13 mouse cellular contexts compared by ENCODE assay signal in the genomic region with DNA sequence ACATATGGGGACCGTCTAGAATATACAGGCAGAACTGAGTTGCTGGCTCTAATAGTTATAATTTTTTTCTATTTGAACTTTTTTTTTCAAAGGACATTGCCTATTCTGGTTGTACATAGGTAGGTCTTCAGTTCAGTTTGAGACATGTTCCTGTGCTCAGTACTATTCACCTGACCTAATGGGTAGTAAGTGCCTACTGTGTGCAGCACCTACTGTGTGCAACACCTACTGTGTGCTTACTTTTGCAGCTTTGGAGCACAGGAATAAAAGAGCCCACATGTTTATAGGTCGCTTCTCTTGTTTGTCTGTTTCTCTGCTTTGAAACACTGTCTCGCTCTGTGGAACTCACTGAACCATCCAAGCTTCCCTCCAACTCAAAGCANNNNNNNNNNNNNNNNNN.
DNase-seq lines count a peak whose midpoint lies in the region; ATAC-seq and TF ChIP-seq lines count a peak whose summit lies in the region.
"Had no signal": no experiment of that assay in that cellular context is flagged by ENCODE, and none has a peak within 500 bp of the region (broad histone marks: within the 10 kb centered on the region; RNA-seq: fewer than 3 reads in every experiment).

No protein-coding gene starts in this region.

- H3K4me2 ChIP-seq in heart, embryonic 12.5 days: peak overlapping the region; percentile 31
- H3K4me2 ChIP-seq in lung, embryonic 15.5 days: peak overlapping the region; percentile 77
- H3K4me2 ChIP-seq in lung, postnatal 0 days (replicated peaks; ENCODE audit: low read depth, low read length): no peak overlapping the region
- H3K4me2 ChIP-seq in hindbrain, embryonic 14.5 days (replicated peaks): peak overlapping the region; percentile 39; the same call in 1 of the 2 replicates
- peak overlapping the region; percentile 91 for H3K4me2 ChIP-seq in myocyte (ENCODE audit: low read depth)

- no peak for ATAC-seq in heart, embryonic 12.5 days (ENCODE audit: insufficient number of reproducible peaks, low FRiP score)
- ATAC-seq in lung, embryonic 15.5 days (ENCODE audit: borderline replicate concordance, extremely low read depth, low FRiP score, low TSS enrichment): no peak
- ATAC-seq in lung, postnatal 0 days: no peak
- ATAC-seq in hindbrain, embryonic 14.5 days (ENCODE audit: low FRiP score): no peak
- ATAC-seq: forebrain, embryonic 14.5 days; liver, postnatal 0 days; midbrain, embryonic 13.5 days had no signal

- H3K4me1 ChIP-seq in heart, embryonic 12.5 days (replicated peaks): peaks cover 44% of the 10 kb centered on the region
- peaks cover 38% of the 10 kb centered on the region for H3K4me1 ChIP-seq in lung, embryonic 15.5 days
- H3K4me1 ChIP-seq in lung, postnatal 0 days (ENCODE audit: insufficient read depth, low read depth, low read length): peaks cover 4% of the 10 kb centered on the region; the same call in 1 of the 2 replicates
- H3K4me1 ChIP-seq in hindbrain, embryonic 14.5 days (replicated peaks; ENCODE audit: control insufficient read depth, insufficient read depth, low read length): peaks cover 35% of the 10 kb centered on the region

- H3K27ac ChIP-seq in heart, embryonic 12.5 days (ENCODE audit: poor library complexity, severe bottlenecking): no peak overlapping the region
- H3K27ac ChIP-seq in lung, embryonic 15.5 days: peak overlapping the region; percentile 88
- H3K27ac ChIP-seq in lung, postnatal 0 days (ENCODE audit: low read length): no peak overlapping the region
- H3K27ac ChIP-seq in hindbrain, embryonic 14.5 days: no peak overlapping the region

- TF ChIP-seq POLR2A in myocyte (IDR thresholded peaks at IDR 0.05; ENCODE audit: insufficient read length, low read depth): no peak

- H3K4me3 ChIP-seq in heart, embryonic 12.5 days: no peak overlapping the region
- H3K4me3 ChIP-seq in lung, embryonic 15.5 days: peak overlapping the region; percentile 43; the same call in 1 of the 2 replicates
- H3K4me3 ChIP-seq in lung, postnatal 0 days (ENCODE audit: low read depth, low read length): no peak overlapping the region
- no peak overlapping the region for H3K4me3 ChIP-seq in hindbrain, embryonic 14.5 days (replicated peaks; ENCODE audit: low read length)
- H3K4me3 ChIP-seq in myocyte: peak overlapping the region; percentile 64
- H3K4me3 ChIP-seq: midbrain, embryonic 13.5 days had no signal

- no peaks in the 10 kb centered on the region for H3K27me3 ChIP-seq in heart, embryonic 12.5 days (replicated peaks)
- no peaks in the 10 kb centered on the region for H3K27me3 ChIP-seq in lung, embryonic 15.5 days
- no peaks in the 10 kb centered on the region for H3K27me3 ChIP-seq in lung, postnatal 0 days (replicated peaks; ENCODE audit: insufficient read depth, low read length)
- H3K27me3 ChIP-seq in hindbrain, embryonic 14.5 days (ENCODE audit: control insufficient read depth, insufficient read depth, low read length): no peaks in the 10 kb centered on the region
- no peaks in the 10 kb centered on the region for H3K27me3 ChIP-seq in myocyte (ENCODE audit: control insufficient read depth, insufficient read depth, insufficient read length)
- H3K27me3 ChIP-seq: midbrain, embryonic 13.5 days had no signal

- intact Hi-C loops in heart, postnatal 36 days (cut with DNase I): no loop called here

- TF ChIP-seq EP300 in lung, postnatal 0 days (IDR thresholded peaks at IDR 0.05): no peak

- no peaks in the 10 kb centered on the region for H3K9me3 ChIP-seq in heart, embryonic 12.5 days (replicated peaks)
- no peaks in the 10 kb centered on the region for H3K9me3 ChIP-seq in lung, embryonic 15.5 days
- no peaks in the 10 kb centered on the region for H3K9me3 ChIP-seq in lung, postnatal 0 days (ENCODE audit: low read length)
- H3K9me3 ChIP-seq in hindbrain, embryonic 14.5 days (ENCODE audit: control insufficient read depth, low read length): no peaks in the 10 kb centered on the region
- H3K9me3 ChIP-seq: midbrain, embryonic 13.5 days had no signal

- DNase-seq in heart, postnatal 36 days: no peak
- no peak for DNase-seq in lung, postnatal 0 days (ENCODE audit: low spot score)
- no peak for DNase-seq in hindbrain, embryonic 14.5 days (ENCODE audit: low spot score)
- DNase-seq in thymus, postnatal 14 days: no peak
- DNase-seq in spleen, postnatal 14 days (ENCODE audit: low spot score in 2 of 2): no peak
- DNase-seq: kidney, postnatal 4 days; liver, postnatal 0 days; thymus, adult 2 months had no signal

- H3K36me3 ChIP-seq in heart, embryonic 12.5 days: no peaks in the 10 kb centered on the region
- no peaks in the 10 kb centered on the region for H3K36me3 ChIP-seq in lung, embryonic 15.5 days
- no peaks in the 10 kb centered on the region for H3K36me3 ChIP-seq in lung, postnatal 0 days (ENCODE audit: insufficient read depth, low read length)
- no peaks in the 10 kb centered on the region for H3K36me3 ChIP-seq in hindbrain, embryonic 14.5 days (replicated peaks; ENCODE audit: control insufficient read depth, insufficient read depth)
- H3K36me3 ChIP-seq in myocyte (ENCODE audit: control insufficient read depth, insufficient read depth): no peaks in the 10 kb centered on the region
- H3K36me3 ChIP-seq: midbrain, embryonic 13.5 days had no signal

- H3ac ChIP-seq in myocyte (ENCODE audit: control insufficient read depth, insufficient read length): no peak overlapping the region

- 78% methylated on average over 3 of the region's 3 CpGs for WGBS in heart, embryonic 12.5 days
- WGBS in lung, embryonic 15.5 days: 79% methylated on average over 3 of the region's 3 CpGs
- WGBS in lung, postnatal 0 days: 79% methylated on average over 3 of the region's 3 CpGs
- 90% methylated on average over 3 of the region's 3 CpGs for WGBS in hindbrain, embryonic 14.5 days

- H3K79me2 ChIP-seq in myocyte (ENCODE audit: control insufficient read depth, insufficient read depth): peaks cover 65% of the 10 kb centered on the region

- no peak overlapping the region for H3K9ac ChIP-seq in heart, embryonic 12.5 days
- no peak overlapping the region for H3K9ac ChIP-seq in lung, embryonic 15.5 days
- no peak overlapping the region for H3K9ac ChIP-seq in lung, postnatal 0 days (replicated peaks; ENCODE audit: low read depth)
- H3K9ac ChIP-seq in hindbrain, embryonic 14.5 days: no peak overlapping the region
- H3K9ac ChIP-seq: liver, postnatal 0 days; midbrain, embryonic 13.5 days had no signal

- TF ChIP-seq CTCF in lung, postnatal 0 days (IDR thresholded peaks at IDR 0.05): no peak

TF ChIP-seq in myocyte, 11 proteins besides CTCF, POLR2A, EP300 and RAD21:
- TF ChIP-seq MYOG (IDR thresholded peaks at IDR 0.05; ENCODE audit: control insufficient read depth in 1 of 3, insufficient read depth in 1 of 3, insufficient read length in 2 of 3, low read depth in 2 of 3) (no peak), CEBPB (IDR thresholded peaks at IDR 0.05; ENCODE audit: insufficient read depth, poor library complexity, severe bottlenecking) (no peak), TCF3 (IDR thresholded peaks at IDR 0.05; ENCODE audit: insufficient read length, low read depth) (no peak), SRF (IDR thresholded peaks at IDR 0.05; ENCODE audit: control insufficient read depth, insufficient read length, low read depth) (no peak), USF1 (IDR thresholded peaks at IDR 0.05; ENCODE audit: low read depth) (no peak), MAX (IDR thresholded peaks at IDR 0.05; ENCODE audit: low read depth) (no peak), POLR2AphosphoS2 (IDR thresholded peaks at IDR 0.05; ENCODE audit: insufficient read length, low read depth) (no peak), E2F4 (IDR thresholded peaks at IDR 0.05; ENCODE audit: insufficient read depth) (no peak)

Comparison
In these comparisons a context has a peak if more than half of its experiments do, and no peak if none do; other contexts are left out.
1. H3K4me3 ChIP-seq: peak in lung, embryonic 15.5 days (single experiment) and myocyte (single experiment); none in heart, embryonic 12.5 days (single experiment), lung, postnatal 0 days (single experiment) and hindbrain, embryonic 14.5 days (single experiment).